In genomic region chr4:120131441-120132220, GRCm38 (mm10) we compare ENCODE assay signal across 9 mouse cellular contexts. TPM values are rescaled to one million over a fixed set of nuclear protein-coding genes. Genes with fewer than 3 reads are reported as not detected.
DNase-seq lines count a peak whose midpoint lies in the region; ATAC-seq and TF ChIP-seq lines count a peak whose summit lies in the region.
"Had no signal": no experiment of that assay in that cellular context is flagged by ENCODE, and none has a peak within 500 bp of the region (broad histone marks: within the 10 kb centered on the region; RNA-seq: fewer than 3 reads in every experiment).

No protein-coding gene starts in this region.

- intact Hi-C loops in gastrocnemius, postnatal 14 days (cut with DNase I; ENCODE audit: low total_unique reads), result no loop called here
- intact Hi-C loops in gastrocnemius, postnatal 36 days (cut with DNase I), result no loop called here
- intact Hi-C loops in heart, adult 2 months (cut with DNase I), result no loop called here

- H3K4me3 ChIP-seq in heart, adult 2 months, result no peak overlapping the region
- no peak overlapping the region for H3K4me3 ChIP-seq in lung, adult 2 months (replicated peaks; ENCODE audit: extremely low read depth, low read depth, low read length)
- H3K4me3 ChIP-seq in forebrain, embryonic 15.5 days, result no peak overlapping the region
- H3K4me3 ChIP-seq in forebrain, embryonic 11.5 days (ENCODE audit: low read depth, low read length), result no peak overlapping the region

- no peaks in the 10 kb centered on the region for H3K9me3 ChIP-seq in forebrain, embryonic 15.5 days
- no peaks in the 10 kb centered on the region for H3K9me3 ChIP-seq in forebrain, embryonic 11.5 days (ENCODE audit: control insufficient read depth, low read length)

- no peak overlapping the region for H3K9ac ChIP-seq in heart, adult 2 months (ENCODE audit: low read depth, low read length)
- H3K9ac ChIP-seq in forebrain, embryonic 15.5 days (replicated peaks), result no peak overlapping the region
- H3K9ac ChIP-seq in forebrain, embryonic 11.5 days (ENCODE audit: low read length), result no peak overlapping the region
- H3K9ac ChIP-seq: liver, embryonic 14.5 days had no signal

- no peak overlapping the region for H3K27ac ChIP-seq in heart, adult 2 months
- no peak overlapping the region for H3K27ac ChIP-seq in forebrain, embryonic 15.5 days (replicated peaks)
- no peak overlapping the region for H3K27ac ChIP-seq in forebrain, embryonic 11.5 days (ENCODE audit: low read depth, low read length)
- H3K27ac ChIP-seq: liver, embryonic 14.5 days had no signal

- H3K4me1 ChIP-seq in heart, adult 2 months (ENCODE audit: control insufficient read depth, insufficient read depth, low read length), result no peaks in the 10 kb centered on the region; the same call in 1 of the 2 replicates
- no peaks in the 10 kb centered on the region; the same call in none of the 2 replicates for H3K4me1 ChIP-seq in lung, adult 2 months (ENCODE audit: control insufficient read depth, insufficient read depth, low read length)
- peaks cover 16% of the 10 kb centered on the region for H3K4me1 ChIP-seq in forebrain, embryonic 15.5 days
- H3K4me1 ChIP-seq in forebrain, embryonic 11.5 days (replicated peaks; ENCODE audit: control insufficient read depth, insufficient read depth, low read length), result no peaks in the 10 kb centered on the region

- no peaks in the 10 kb centered on the region for H3K27me3 ChIP-seq in Patski
- no peaks in the 10 kb centered on the region for H3K27me3 ChIP-seq in heart, adult 2 months (ENCODE audit: control insufficient read depth, insufficient read depth, low read length)
- H3K27me3 ChIP-seq in forebrain, embryonic 15.5 days, result no peaks in the 10 kb centered on the region
- H3K27me3 ChIP-seq in forebrain, embryonic 11.5 days (ENCODE audit: control insufficient read depth, insufficient read depth, low read length), result no peaks in the 10 kb centered on the region

- TF ChIP-seq POLR2A in heart, adult 2 months (IDR thresholded peaks at IDR 0.05; ENCODE audit: insufficient read depth, low read depth, low read length), result no peak
- no peak for TF ChIP-seq POLR2A in lung, adult 2 months (IDR thresholded peaks at IDR 0.05; ENCODE audit: borderline replicate concordance, extremely low read depth, low read depth, low read length)

- ATAC-seq in Patski, result peak; percentile 24
- no peak for ATAC-seq in forebrain, embryonic 15.5 days (replicated peaks)
- no peak for ATAC-seq in forebrain, embryonic 11.5 days (replicated peaks; ENCODE audit: low FRiP score)

- in situ Hi-C loops in Patski (cut with MboI; ENCODE audit: low pct_unique_long_range_greater_than_20kb), result no loop called here

- no peaks in the 10 kb centered on the region for H3K79me2 ChIP-seq in heart, adult 2 months (replicated peaks; ENCODE audit: control insufficient read depth, insufficient read depth, low read length)

- 54% methylated on average over 24 of the region's 24 CpGs for WGBS in heart, adult 2 months
- 51% methylated on average over 24 of the region's 24 CpGs for WGBS in lung, adult 2 months
- whole genome bisulfite sequencing in forebrain, embryonic 15.5 days, result 66% methylated on average over 24 of the region's 24 CpGs
- WGBS in forebrain, embryonic 11.5 days, result 86% methylated on average over 24 of the region's 24 CpGs

- POLR2A ChIA-PET in Patski (lab: Charles Lee), result no interaction called here

- no peaks in the 10 kb centered on the region for H3K36me3 ChIP-seq in heart, adult 2 months (ENCODE audit: control insufficient read depth, insufficient read depth, low read length)
- H3K36me3 ChIP-seq in forebrain, embryonic 15.5 days, result no peaks in the 10 kb centered on the region
- H3K36me3 ChIP-seq in forebrain, embryonic 11.5 days (ENCODE audit: control insufficient read depth, insufficient read depth, low read length), result no peaks in the 10 kb centered on the region

- DNase-seq in gastrocnemius, postnatal 14 days, result peak; percentile 64
- no peak for DNase-seq in gastrocnemius, postnatal 36 days
- peak; percentile 75 for DNase-seq in Patski (ENCODE audit: low read depth, low spot score)
- peak; percentile 66 to 78 for DNase-seq in heart, adult 2 months
- DNase-seq in lung, adult 2 months, result peak; percentile 65
- DNase-seq in urinary bladder, postnatal 4 days (ENCODE audit: low spot score in 2 of 2), result peak; percentile 72 to 82
- DNase-seq in forebrain, embryonic 11.5 days (ENCODE audit: low spot score), result no peak

- no peak overlapping the region for H3K4me2 ChIP-seq in forebrain, embryonic 15.5 days (replicated peaks)
- no peak overlapping the region for H3K4me2 ChIP-seq in forebrain, embryonic 11.5 days (ENCODE audit: low read depth, low read length, severe bottlenecking)

- CTCF ChIA-PET in Patski (lab: Charles Lee), result interaction anchor here (0.9 to 1.9 kb wide), 2 partner anchors 10 to 18 kb away, joined by 4 read pairs; no protein-coding TSS in a partner anchor

- TF ChIP-seq EP300 in heart, adult 2 months (IDR thresholded peaks at IDR 0.05; ENCODE audit: insufficient read depth, low read depth, low read length), result no peak

- no peak for TF ChIP-seq CTCF in Patski (IDR thresholded peaks at IDR 0.05)
- no peak for TF ChIP-seq CTCF in heart, adult 2 months (IDR thresholded peaks at IDR 0.05)
- TF ChIP-seq CTCF in lung, adult 2 months (IDR thresholded peaks at IDR 0.05; ENCODE audit: insufficient read depth, low read length), result no peak

RNA-seq across cellular contexts. Expression of gene Edn2, which starts 29.4 kb away (rescaled TPM):
- total RNA-seq in gastrocnemius, postnatal 14 days (2021), result not detected
- not detected for total RNA-seq in gastrocnemius, postnatal 36 days (2021)
- polyA plus RNA-seq in Patski (2021), result not detected
- not detected for total RNA-seq in heart, adult 2 months (2021)
- polyA plus RNA-seq in heart, adult 2 months (2012; rRNA removed), result 0.55 TPM in 1 of 2 replicates, not detected in the other
- polyA plus RNA-seq in lung, adult 2 months (2012; rRNA removed), result 0.27 and 0.68 TPM in 2 replicates
- polyA plus RNA-seq in forebrain, embryonic 15.5 days (2015; fragmentation: Nextera tagmentation; extraction: Ambion mirVana), result 0.27 TPM in 1 of 2 replicates, not detected in the other
- polyA plus RNA-seq in forebrain, embryonic 11.5 days (2014; fragmentation: Nextera tagmentation; extraction: Ambion mirVana), result not detected in 2 replicates

Comparison
In these comparisons a context has a peak if more than half of its experiments do, and no peak if none do; other contexts are left out.
1. DNase-seq: peak in gastrocnemius, postnatal 14 days (single experiment), Patski (single experiment), heart, adult 2 months (2 of 2), lung, adult 2 months (single experiment) and urinary bladder, postnatal 4 days (2 of 2); none in gastrocnemius, postnatal 36 days (0 of 2) and forebrain, embryonic 11.5 days (single experiment).